Mouse (Mus musculus) heart, embryonic 11.5 days (tissue): Measurements from ENCODE around the gene Tmem74b. TPM values are rescaled to one million over a fixed set of nuclear protein-coding genes. Genes with fewer than 3 reads are reported as not detected.

ENCODE experiments used
- ATAC-seq: fragments of 200-750 bp; cut with Nextera tagmentation; replicated peaks from 2 replicates; pipeline ENCODE4 v1.8.0; 2017; ENCODE audit warnings: moderate library complexity; ENCODE audit not compliant: insufficient number of reproducible peaks, low FRiP score, low TSS enrichment
- H3K27ac ChIP-seq: fragments of 300-500 bp; sonication (generic); 2 replicates; pipeline ENCODE4 v1.5.1; 2014; ENCODE audit warnings: mild to moderate bottlenecking, low read depth, low read length
- H3K27me3 ChIP-seq: fragments of 300-500 bp; sonication (generic); 2 replicates; pipeline ENCODE4 v1.6.1; 2014; ENCODE audit warnings: mild to moderate bottlenecking, low read length, mixed read lengths; ENCODE audit not compliant: control insufficient read depth, insufficient read depth
- H3K36me3 ChIP-seq: fragments of 300-500 bp; sonication (generic); 2 replicates; pipeline ENCODE4 v1.6.1; 2014; ENCODE audit warnings: mild to moderate bottlenecking, low read length, moderate library complexity, mixed read lengths; ENCODE audit not compliant: control insufficient read depth, insufficient read depth
- H3K4me1 ChIP-seq: fragments of 300-500 bp; sonication (generic); 2 replicates; pipeline ENCODE4 v1.6.1; 2014; ENCODE audit warnings: low read length; ENCODE audit not compliant: control insufficient read depth, insufficient read depth
- H3K4me2 ChIP-seq: fragments of 300-500 bp; sonication (generic); 2 replicates; pipeline ENCODE4 v1.6.1; 2014; ENCODE audit warnings: mild to moderate bottlenecking, moderate library complexity
- H3K4me3 ChIP-seq: fragments of 300-500 bp; sonication (generic); 2 replicates; pipeline ENCODE4 v1.5.1; 2014; ENCODE audit warnings: low read depth, low read length
- H3K9ac ChIP-seq: fragments of 300-500 bp; sonication (generic); 2 replicates; pipeline ENCODE4 v1.6.1; 2014; ENCODE audit warnings: mild to moderate bottlenecking, low read depth, low read length, moderate library complexity
- H3K9me3 ChIP-seq: fragments of 300-500 bp; sonication (generic); replicated peaks from 2 replicates; pipeline ENCODE4 v1.6.1; 2016; ENCODE audit warnings: low read length; ENCODE audit not compliant: control insufficient read depth
- WGBS: fragments of 180-500 bp; shearing (Covaris S2); extraction: QIAGEN DNeasy Blood & Tissue Kit; methylation state at CpG from one replicate; pipeline ENCODE4 v1.1.7; 2014; ENCODE audit not compliant: insufficient replicate concordance; 5-methylcytosine and 5-hydroxymethylcytosine counted together
- polyA plus RNA-seq: library from polyadenylated mRNA; unstranded; fragments of >200 nt; fragmentation: Nextera tagmentation; extraction: Ambion mirVana; gene quantifications from 2 replicates; pipeline ENCODE4 v1.2.1, GENCODE M21; 2014

Tmem74b gene
- polyA plus RNA-seq = 1.4 and 2.7 TPM in 2 replicates

DNA sequence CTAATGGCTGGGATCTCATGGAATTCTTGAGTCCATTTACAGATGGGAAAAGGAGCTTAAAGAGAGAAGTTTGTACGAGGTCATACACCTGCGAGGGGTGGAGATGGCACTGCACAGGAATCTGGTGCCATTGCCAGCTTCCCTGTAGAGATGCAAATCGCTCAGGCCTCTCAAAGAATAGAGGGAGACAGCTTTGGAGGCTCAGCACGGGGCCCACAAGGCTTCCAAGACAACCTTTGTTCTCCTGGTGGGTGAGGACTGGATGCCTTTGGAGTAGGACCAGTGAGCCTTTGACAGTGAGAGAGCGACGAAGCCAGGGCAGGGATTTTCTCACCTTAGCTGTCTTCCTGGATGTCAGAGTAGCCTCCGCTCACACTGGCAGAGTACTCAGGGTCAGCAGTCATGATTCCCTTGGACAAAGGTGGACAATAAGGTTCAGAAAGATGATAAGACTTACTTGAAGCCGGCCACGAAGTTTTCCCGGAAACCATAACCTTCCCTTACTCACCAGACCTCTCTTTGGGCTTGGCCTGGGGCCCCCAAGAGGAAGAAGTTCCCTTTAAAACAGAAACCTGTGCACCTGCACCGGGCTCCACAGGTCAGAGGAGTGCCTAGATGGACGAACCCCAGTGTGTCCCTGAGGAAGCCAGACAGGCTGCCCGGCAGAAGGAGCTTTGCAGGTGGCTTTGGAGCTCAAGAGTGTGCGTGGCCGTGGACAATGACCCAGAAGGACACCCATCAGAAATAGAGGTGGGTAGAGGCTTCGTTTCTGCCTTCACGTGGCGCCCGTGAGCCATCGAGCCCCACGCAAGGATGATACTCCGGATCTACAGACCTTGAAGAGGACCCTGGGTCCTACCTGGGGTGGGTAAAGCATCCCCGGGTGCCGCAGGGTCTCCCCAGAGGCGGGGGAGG lies at the start of gene Tmem74b:
Gene Tmem74b, plus strand, starts transcription at position 778 of the 915 bp plus-strand sequence.
- peaks cover 56% of the 10 kb centered on the region for H3K27me3 ChIP-seq
- H3K27ac ChIP-seq = no peak within 1 kb of the TSS
- WGBS = 4% methylated on average over 25 of the region's 25 CpGs
- H3K4me1 ChIP-seq = peaks cover 8% of the 10 kb centered on the region
- peak within 1 kb of the TSS; percentile 56 for H3K4me3 ChIP-seq
- H3K9ac ChIP-seq = peak within 1 kb of the TSS; percentile 72
- ATAC-seq = no peak
- H3K36me3 ChIP-seq = no peaks in the 10 kb centered on the region
- H3K9me3 ChIP-seq = no peaks in the 10 kb centered on the region
- H3K4me2 ChIP-seq = peak within 1 kb of the TSS; percentile 86

DNA sequence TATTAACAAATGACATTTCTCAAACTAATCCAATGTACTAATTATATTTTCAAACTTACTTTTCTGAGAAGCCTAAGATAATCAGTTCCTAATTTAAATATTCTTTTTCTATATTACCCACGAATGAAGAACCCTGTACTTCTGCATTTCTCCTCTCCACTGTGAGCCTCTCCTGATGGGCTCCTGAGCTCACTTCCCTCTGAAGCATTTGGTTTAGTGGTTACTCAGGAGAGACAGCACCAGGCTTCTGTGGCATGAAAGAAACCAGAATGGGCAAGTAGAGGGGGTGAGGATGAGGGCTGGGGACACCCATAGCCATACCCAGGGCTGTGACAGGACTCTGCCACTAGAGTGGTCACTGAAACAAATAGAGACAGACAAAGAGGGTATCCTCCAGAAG lies 49.8 kb upstream of the Tmem74b start:
- Histone ChIP-seq H3K4me1 (no peaks in the 10 kb centered on the region), H3K4me2 (no peak overlapping the region), H3K27ac (no peak overlapping the region), H3K9ac (no peak overlapping the region), H3K4me3 (no peak overlapping the region), H3K9me3 (no peaks in the 10 kb centered on the region), H3K36me3 (no peaks in the 10 kb centered on the region), H3K27me3 (no peaks in the 10 kb centered on the region)
- no peak for ATAC-seq
- 64% methylated on average over 1 of the region's 1 CpGs for WGBS

DNA sequence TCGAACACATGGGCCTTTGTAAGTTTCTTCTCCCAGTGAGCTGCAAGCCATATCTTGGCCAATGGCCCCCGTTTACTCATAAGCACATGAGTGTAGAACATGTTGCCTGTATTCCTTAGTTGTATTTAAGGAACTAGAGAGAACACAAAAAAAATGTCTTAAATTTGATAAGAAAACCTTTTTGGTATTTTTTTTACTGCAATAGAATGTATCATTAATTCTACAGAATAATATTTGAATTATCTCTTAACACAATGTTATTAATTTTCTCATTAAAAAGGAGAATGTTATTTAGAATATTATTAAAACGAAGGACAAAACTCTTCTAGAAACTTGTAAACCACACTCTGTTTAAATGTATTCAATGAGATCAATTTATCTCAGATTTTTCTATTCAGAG lies 33.4 kb upstream of the Tmem74b start, which contains the start of gene Rad21l:
Gene Rad21l, minus strand, starts transcription at position 101 of the 400 bp plus-strand sequence.
- WGBS = 65% methylated on average over 3 of the region's 3 CpGs
- H3K4me2 ChIP-seq = no peak within 1 kb of the TSS
- ATAC-seq = no peak
- H3K9me3 ChIP-seq = no peaks in the 10 kb centered on the region
- H3K9ac ChIP-seq = no peak within 1 kb of the TSS
- H3K27me3 ChIP-seq = peaks cover 11% of the 10 kb centered on the region
- no peaks in the 10 kb centered on the region for H3K4me1 ChIP-seq
- H3K27ac ChIP-seq = no peak within 1 kb of the TSS
- no peak within 1 kb of the TSS for H3K4me3 ChIP-seq
- no peaks in the 10 kb centered on the region for H3K36me3 ChIP-seq

DNA sequence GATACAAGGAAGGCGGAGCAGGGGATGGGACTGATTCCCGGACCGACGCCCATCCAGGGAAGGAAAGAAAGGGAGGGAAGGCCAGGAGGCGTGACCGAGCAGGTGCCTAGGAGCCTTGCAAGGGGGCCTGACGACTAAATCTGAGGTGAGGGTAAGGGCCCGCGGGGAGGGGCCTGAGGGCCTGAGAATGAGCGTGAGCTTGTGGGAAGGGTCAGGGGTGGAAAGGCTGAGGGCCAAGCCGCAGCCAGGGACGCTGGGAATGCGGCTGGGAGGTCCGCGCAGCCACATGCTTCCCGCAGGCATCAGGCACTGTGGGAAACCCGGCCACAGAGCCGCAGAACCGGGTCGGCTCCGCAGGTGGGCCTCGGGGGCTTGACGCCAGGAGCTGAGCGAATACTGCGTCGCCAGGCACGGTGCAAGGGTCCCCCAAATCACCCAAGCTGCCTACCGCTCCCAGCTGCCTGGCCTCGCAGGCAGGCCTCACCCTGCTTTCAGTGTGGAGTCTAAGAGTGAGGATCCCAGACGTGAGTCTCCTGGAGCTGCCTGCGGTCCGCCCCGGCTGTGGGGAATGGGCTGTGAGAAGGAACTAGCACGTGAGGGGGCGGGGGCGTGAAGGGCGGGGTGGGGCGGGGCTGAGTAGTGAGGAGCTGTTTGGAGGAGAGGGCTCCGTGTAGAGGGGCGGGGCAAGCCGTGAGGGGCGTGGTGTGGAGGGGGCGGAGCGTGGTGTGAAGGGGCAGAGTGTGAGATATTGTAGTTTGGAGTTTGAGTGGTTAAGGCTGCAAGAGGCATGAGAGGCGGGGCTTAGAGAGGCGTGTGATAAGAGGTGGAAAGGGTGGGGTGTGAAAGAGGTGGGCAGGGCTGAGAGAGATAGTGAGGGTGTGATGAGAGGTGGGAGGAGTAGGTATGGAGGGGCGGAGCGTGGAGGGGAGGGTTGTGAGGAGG lies 31.5 kb upstream of the Tmem74b start:
- 32% methylated on average over 48 of the region's 48 CpGs for WGBS
- peak; percentile 61 for ATAC-seq
- H3K9me3 ChIP-seq = no peaks in the 10 kb centered on the region
- H3K4me1 ChIP-seq = no peaks in the 10 kb centered on the region
- no peak overlapping the region for H3K9ac ChIP-seq
- H3K36me3 ChIP-seq = no peaks in the 10 kb centered on the region
- no peak overlapping the region for H3K4me3 ChIP-seq
- peak overlapping the region; percentile 35 for H3K4me2 ChIP-seq
- peaks cover 13% of the 10 kb centered on the region for H3K27me3 ChIP-seq
- H3K27ac ChIP-seq = no peak overlapping the region

DNA sequence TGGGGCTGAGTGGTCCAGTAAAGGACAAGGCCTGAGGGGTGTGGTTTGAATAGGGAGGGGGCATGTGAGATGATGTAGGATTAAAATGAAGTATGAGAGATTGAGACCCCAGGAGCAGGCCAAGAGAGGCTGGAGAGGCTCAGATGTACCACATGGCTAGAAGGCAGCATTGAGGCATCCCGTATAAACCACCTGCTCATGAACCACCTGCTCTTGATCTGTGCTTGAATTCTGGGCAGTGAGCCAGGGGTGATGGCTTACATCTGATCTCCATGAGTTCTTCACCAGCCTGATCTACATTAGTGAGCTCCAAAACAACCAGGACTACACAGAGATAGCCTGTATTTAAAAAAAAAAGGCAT lies 30.9 kb upstream of the Tmem74b start:
- H3K4me3 ChIP-seq = no peak overlapping the region
- H3K4me2 ChIP-seq = no peak overlapping the region
- H3K9me3 ChIP-seq = no peaks in the 10 kb centered on the region
- H3K27me3 ChIP-seq = peaks cover 13% of the 10 kb centered on the region
- no peaks in the 10 kb centered on the region for H3K4me1 ChIP-seq
- no peaks in the 10 kb centered on the region for H3K36me3 ChIP-seq
- ATAC-seq = 0 out of 2 replicates have a peak, but pooled peaks have one; percentile 10
- no peak overlapping the region for H3K27ac ChIP-seq
- H3K9ac ChIP-seq = no peak overlapping the region
- 60% methylated on average over 1 of the region's 1 CpGs for WGBS

DNA sequence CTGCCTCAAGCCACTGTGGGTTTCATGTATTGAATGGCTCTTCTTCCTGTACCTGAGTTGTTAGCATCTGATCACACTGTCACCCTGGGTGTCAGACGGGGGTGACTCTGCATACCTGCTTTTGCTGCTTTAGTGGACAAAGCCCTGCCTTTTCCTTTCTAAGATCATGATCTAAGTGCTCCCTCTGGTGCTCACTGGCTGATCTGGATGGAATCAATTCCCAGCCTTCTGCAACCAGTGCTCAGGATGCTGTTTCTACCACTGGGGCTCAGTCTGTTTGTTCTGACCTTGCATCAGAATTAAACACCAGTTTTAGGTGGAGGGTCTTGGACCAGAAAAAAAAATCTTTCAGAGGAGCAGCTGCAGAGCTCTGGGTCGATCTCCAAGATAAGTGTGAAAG lies 25.6 kb upstream of the Tmem74b start:
- Histone ChIP-seq H3K27ac (no peak overlapping the region), H3K4me3 (no peak overlapping the region), H3K36me3 (no peaks in the 10 kb centered on the region), H3K4me1 (no peaks in the 10 kb centered on the region), H3K27me3 (peaks cover 5% of the 10 kb centered on the region; the same call in 1 of the 2 replicates), H3K9me3 (no peaks in the 10 kb centered on the region), H3K9ac (no peak overlapping the region), H3K4me2 (no peak overlapping the region)
- 56% methylated on average over 2 of the region's 2 CpGs for WGBS
- no peak for ATAC-seq

DNA sequence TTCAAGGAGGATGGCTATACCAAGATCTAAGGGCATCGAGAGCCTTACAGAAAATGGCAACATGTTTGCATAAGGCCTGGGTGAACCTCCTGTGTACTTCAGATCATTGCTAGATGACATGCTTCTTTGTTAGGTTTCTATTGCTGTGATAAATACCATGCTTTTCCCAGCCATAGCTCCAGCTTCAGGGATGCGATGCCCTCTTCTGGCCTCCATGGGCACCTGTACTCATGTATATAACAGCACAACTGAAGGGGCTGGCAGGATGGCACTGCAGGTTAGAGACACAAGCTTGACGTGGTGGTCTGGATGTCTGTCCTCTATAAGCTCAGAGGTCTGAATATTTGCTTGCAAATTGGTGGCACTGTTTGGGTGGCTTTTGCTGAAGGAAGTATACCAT lies 19.5 kb upstream of the Tmem74b start:
- 58% methylated on average over 3 of the region's 3 CpGs for WGBS
- no peak overlapping the region for H3K9ac ChIP-seq
- ATAC-seq = no peak
- no peaks in the 10 kb centered on the region for H3K4me1 ChIP-seq
- no peak overlapping the region for H3K4me3 ChIP-seq
- no peak overlapping the region for H3K27ac ChIP-seq
- no peaks in the 10 kb centered on the region for H3K36me3 ChIP-seq
- H3K4me2 ChIP-seq = no peak overlapping the region
- no peaks in the 10 kb centered on the region for H3K27me3 ChIP-seq
- no peaks in the 10 kb centered on the region for H3K9me3 ChIP-seq

DNA sequence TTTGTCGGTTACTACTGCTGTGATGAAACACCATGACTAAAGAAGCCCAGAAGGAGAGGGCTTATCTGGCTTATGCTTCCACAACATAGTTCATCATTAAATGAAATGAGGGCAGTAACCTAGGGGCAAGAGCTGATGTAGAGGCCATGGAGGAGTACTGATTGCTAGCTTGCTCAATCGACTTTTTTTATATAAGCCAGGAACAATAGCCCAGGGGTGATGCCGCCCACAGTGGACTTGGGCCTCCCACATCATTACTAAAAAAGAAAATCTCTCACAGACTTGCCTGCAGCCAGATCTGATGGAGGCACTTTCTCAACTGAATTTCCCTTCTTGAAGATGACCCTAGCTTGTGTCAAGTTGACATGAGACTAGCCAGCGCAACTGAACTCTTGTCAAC lies 18.8 kb upstream of the Tmem74b start:
- H3K9me3 ChIP-seq = no peaks in the 10 kb centered on the region
- no peak overlapping the region for H3K9ac ChIP-seq
- H3K27ac ChIP-seq = no peak overlapping the region
- H3K27me3 ChIP-seq = no peaks in the 10 kb centered on the region
- H3K4me3 ChIP-seq = no peak overlapping the region
- H3K4me1 ChIP-seq = no peaks in the 10 kb centered on the region
- WGBS = 75% methylated on average over 4 of the region's 4 CpGs
- H3K36me3 ChIP-seq = no peaks in the 10 kb centered on the region
- H3K4me2 ChIP-seq = no peak overlapping the region
- no peak for ATAC-seq
